Mouse (Mus musculus) spleen, adult 2 months (tissue): Measurements from ENCODE around the gene Ina. TPM values are rescaled to one million over a fixed set of nuclear protein-coding genes. Genes with fewer than 3 reads are reported as not detected.
"Not testable (repeated sequence)": the region's sequence is repeated elsewhere in the genome, so short reads cannot be mapped to it uniquely, and the experiment has no call there.

ENCODE experiments used
- DNase-seq, 2 experiments: peaks; one replicate each; pipeline versions ENCODE4 v3.0.0 to v3.0.0-alpha.2; 2012 to 2021; ENCODE audit warnings: low spot score in 2 of 2, low read depth in 1 of 2
- H3K27ac ChIP-seq: fragments of 200-500 bp; 2 replicates; pipeline ENCODE4 v1.5.1; 2012; ENCODE audit warnings: low read length, inconsistent platforms; ENCODE audit not compliant: insufficient read depth
- H3K27me3 ChIP-seq: fragments of 200-500 bp; 2 replicates; pipeline ENCODE4 v1.6.1; 2012; ENCODE audit warnings: mild to moderate bottlenecking, moderate library complexity, low read length, inconsistent platforms; ENCODE audit not compliant: control insufficient read depth, insufficient read depth
- H3K36me3 ChIP-seq: fragments of 200-500 bp; 2 replicates; pipeline ENCODE4 v1.6.1; 2012; ENCODE audit warnings: mild to moderate bottlenecking, low read length, inconsistent platforms; ENCODE audit not compliant: control insufficient read depth, insufficient read depth
- H3K4me1 ChIP-seq: fragments of 200-500 bp; 2 replicates; pipeline ENCODE4 v1.6.1; 2011; ENCODE audit warnings: inconsistent platforms; ENCODE audit not compliant: control insufficient read depth, insufficient read depth, insufficient read length
- H3K4me3 ChIP-seq: fragments of 200-500 bp; 2 replicates; pipeline ENCODE4 v1.5.1; 2011; ENCODE audit warnings: mild to moderate bottlenecking, inconsistent platforms; ENCODE audit not compliant: insufficient read depth, insufficient read length; ENCODE audit errors: extremely low read depth
- CTCF ChIP-seq: fragments of 200-500 bp; IDR thresholded peaks from 2 replicates; pipeline ENCODE4 v1.5.1; 2011; ENCODE audit warnings: mild to moderate bottlenecking, inconsistent platforms; ENCODE audit not compliant: insufficient read depth, insufficient read length, insufficient replicate concordance; ENCODE audit errors: extremely low read depth
- POLR2A ChIP-seq: fragments of 200-500 bp; IDR thresholded peaks from 2 replicates; pipeline ENCODE4 v1.6.1; 2011; ENCODE audit warnings: low read depth, low read length, inconsistent platforms
- WGBS: fragments of 180-500 bp; shearing (Covaris S2); methylation state at CpG from one replicate; pipeline ENCODE4 v1.1.7; 2018; 5-methylcytosine and 5-hydroxymethylcytosine counted together
- polyA plus RNA-seq: library from polyadenylated mRNA; depleted of rRNA; stranded (reverse); fragments of >200 nt; gene quantifications from 2 replicates; pipeline ENCODE4 v1.2.3, GENCODE M21; 2012

Gene Ina
- polyA plus RNA-seq, 1 experiment: 0.02 TPM

DNA sequence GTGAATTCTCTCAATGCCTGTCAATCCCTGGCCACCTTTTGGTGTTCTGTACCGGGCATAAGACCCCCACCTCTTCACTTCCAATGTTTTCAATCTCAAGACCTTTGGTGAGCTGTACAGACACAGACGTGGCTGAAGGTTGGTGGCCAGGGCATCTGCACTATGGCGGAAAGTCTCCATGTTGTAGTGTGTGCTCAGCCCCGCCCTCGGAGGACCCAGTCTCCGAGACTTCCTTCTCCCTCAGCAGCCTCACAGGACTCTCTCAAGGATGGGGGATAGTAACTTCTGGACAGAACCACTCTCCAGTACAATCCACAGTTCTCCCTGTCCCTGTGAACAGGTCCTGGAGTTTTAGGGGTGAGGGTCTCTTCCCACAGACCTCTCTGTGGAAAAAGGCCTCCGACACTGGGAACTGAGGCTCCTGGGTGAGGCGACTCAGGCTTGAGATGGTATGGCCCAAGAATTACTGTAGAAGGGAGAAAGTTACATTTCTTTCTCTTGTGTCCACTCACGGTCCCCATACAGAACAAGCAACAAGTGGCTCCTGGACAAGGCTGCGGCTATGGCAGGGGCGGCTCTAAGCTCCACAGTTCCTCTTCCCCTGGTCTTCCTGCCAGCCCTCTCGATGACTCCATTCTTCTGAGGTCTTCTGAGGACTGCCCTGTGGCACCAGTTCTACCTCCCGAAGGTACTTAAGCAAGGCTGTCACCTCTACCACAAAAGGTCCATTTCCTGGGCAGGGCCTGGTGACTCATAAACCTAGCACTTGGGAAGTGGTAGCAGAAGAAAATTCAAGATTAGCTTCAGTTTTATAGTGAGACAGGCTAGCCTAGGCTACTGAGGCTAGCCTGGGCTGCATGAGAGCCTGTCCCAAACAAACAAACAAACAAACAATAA, 29.5 kb upstream of the Ina start:
- Histone ChIP-seq H3K4me1 (peaks cover 8% of the 10 kb centered on the region; the same call in 1 of the 2 replicates), H3K36me3 (no peaks in the 10 kb centered on the region), H3K4me3 (no peak overlapping the region), H3K27ac (no peak overlapping the region), H3K27me3 (no peaks in the 10 kb centered on the region)
- 61% methylated on average over 13 of the region's 13 CpGs for WGBS
- TF ChIP-seq POLR2A (no peak), CTCF (no peak)
- DNase-seq: no peak

DNA sequence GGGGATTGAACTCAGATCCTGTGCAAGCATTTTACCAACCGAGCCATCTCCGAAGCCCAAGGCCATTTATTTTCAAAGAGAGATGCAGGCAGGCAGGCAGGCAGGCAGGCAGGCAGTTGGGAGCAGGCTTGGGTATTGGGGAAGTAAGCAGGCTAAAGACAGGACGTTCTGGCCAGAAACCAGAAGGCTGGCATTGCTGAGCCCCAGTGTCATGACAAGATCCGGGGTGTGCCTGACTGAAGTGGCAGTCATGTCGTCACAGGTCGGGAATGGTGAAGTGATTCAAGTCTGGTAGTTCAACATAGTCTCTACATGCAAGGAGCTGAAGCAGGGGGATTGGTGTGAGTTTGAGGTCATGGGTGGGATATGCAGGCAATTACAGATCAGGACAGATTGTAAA, 26.9 kb upstream of the Ina start:
- TF ChIP-seq CTCF (no peak), POLR2A (no peak)
- H3K27me3 ChIP-seq: no peaks in the 10 kb centered on the region
- H3K4me3 ChIP-seq: no peak overlapping the region
- peaks cover 8% of the 10 kb centered on the region; the same call in 1 of the 2 replicates for H3K4me1 ChIP-seq
- no peaks in the 10 kb centered on the region for H3K36me3 ChIP-seq
- 31% methylated on average over 6 of the region's 6 CpGs for WGBS
- DNase-seq: no peak
- H3K27ac ChIP-seq: no peak overlapping the region

DNA sequence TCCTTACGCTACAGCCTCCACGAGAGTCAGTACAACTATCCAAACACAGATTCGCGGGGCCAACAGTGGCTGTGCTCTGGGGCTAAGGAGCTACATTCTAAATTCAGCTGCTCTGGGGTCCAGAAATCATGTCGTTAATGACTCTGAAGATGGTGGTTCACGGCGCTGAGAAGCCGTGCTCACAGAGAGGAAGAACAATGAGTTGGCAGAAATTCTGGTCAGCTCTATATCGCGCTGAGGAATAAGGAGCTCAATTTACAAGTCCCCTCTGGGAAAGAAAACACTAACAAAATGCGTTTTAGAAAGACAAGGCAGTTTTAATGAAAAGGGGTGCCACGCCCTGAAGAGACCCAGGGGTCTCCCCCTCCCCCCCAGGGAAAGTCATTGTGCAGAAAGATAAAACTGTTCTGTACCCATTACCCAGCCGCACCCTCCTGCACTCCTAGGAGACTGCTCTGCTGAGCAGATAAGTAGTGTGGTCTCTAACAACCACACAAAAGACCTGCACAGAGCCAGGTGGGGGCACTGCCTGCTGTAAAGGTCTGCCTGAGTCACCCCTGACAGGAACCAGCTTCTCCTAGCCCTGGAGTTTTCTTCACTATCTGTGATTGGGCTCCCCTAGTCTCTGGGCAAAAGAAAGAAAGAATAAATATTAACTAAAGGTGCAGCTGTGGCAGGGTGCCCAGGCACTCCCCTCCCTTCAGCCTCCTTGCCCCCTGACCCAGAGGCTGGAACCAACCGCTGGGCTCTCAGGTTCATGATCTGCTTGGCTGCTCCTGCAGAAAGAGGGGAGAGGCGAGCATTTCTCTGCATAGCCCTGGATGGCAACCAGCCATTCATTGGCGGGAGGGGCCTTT, 26.0 kb upstream of the Ina start:
- Histone ChIP-seq H3K4me1 (peaks cover 8% of the 10 kb centered on the region; the same call in 1 of the 2 replicates), H3K27me3 (no peaks in the 10 kb centered on the region), H3K27ac (peak overlapping the region; percentile 49; the same call in 1 of the 2 replicates), H3K36me3 (no peaks in the 10 kb centered on the region), H3K4me3 (peak overlapping the region; percentile 46; the same call in 1 of the 2 replicates)
- no peak for DNase-seq
- TF ChIP-seq CTCF: no peak
- TF ChIP-seq POLR2A: no peak
- 13% methylated on average over 16 of the region's 16 CpGs for WGBS

- DNase-seq: no peak
- WGBS: 73% methylated on average over 20 of the region's 20 CpGs
- H3K36me3 ChIP-seq: no peaks in the 10 kb centered on the region
- TF ChIP-seq POLR2A: no peak
- TF ChIP-seq CTCF: no peak
- H3K4me3 ChIP-seq: no peak overlapping the region
- no peaks in the 10 kb centered on the region for H3K27me3 ChIP-seq
- no peak overlapping the region for H3K27ac ChIP-seq
- H3K4me1 ChIP-seq: peaks cover 5% of the 10 kb centered on the region; the same call in 1 of the 2 replicates
Observed at GRCm38 (mm10) chr19:46989479-46990152, 24.9 kb upstream of the Ina start.

DNA sequence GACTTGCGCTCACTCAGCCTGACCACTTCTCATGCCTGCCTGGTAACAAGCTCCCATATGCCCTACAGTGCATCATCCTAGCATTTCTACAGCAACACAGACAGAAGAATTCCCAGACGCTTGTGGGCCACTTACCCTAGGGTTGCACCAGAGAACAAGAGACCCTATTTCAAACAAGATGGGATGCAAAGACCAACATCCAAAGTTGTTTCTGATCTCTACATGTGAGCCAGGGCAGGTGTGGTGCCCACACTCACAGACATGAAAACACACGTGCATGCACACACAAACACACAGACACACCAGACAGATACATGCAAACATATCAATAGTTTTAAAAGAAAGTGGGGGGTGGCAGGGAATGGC, 24.4 kb upstream of the Ina start:
- H3K4me1 ChIP-seq: peaks cover 5% of the 10 kb centered on the region; the same call in 1 of the 2 replicates
- no peaks in the 10 kb centered on the region for H3K36me3 ChIP-seq
- DNase-seq: no peak
- 86% methylated on average over 3 of the region's 3 CpGs for WGBS
- no peak overlapping the region for H3K27ac ChIP-seq
- TF ChIP-seq POLR2A: no peak
- H3K27me3 ChIP-seq: no peaks in the 10 kb centered on the region
- H3K4me3 ChIP-seq: no peak overlapping the region

DNA sequence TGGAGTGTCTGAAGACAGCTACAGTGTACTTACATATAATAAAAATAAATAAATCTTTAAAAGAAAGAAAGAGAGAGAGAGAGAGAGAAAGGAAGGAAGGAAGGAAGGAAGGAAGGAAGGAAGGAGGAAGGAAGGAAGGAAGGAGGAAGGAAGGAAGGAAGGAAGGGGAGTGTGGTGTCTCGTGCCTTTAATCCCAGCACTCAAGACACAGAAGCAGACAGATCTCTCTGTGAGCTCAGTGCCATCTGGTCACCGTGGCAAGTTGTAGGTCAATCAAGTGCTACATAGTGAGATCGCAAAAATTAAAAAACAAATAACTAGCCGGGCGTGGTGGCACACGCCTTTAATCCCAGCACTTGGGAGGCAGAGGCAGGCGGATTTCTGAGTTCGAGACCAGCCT, 23.9 kb upstream of the Ina start:
- not testable (repeated sequence) for DNase-seq, H3K4me3 ChIP-seq, H3K27ac ChIP-seq, H3K27me3 ChIP-seq, H3K4me1 ChIP-seq, H3K36me3 ChIP-seq
- WGBS: 70% methylated on average over 8 of the region's 8 CpGs

DNA sequence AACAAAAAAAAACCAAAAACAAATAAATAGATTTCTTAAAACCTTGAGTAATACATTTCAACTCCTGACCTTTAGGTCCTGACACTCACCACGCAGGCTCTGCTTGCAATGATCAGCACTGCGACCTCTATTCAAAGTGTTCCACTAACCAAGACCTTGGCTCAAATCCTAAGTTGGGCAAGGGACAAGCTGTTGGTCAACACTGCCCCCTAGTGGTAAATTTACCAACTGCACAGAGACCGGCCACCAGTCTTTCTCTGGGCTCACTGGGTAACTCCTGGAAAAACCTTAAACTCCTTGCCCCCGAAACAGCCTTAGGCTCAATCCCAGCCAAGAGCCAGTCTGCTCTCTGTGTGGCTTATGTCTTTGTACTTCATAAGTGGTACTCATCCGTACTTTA, 23.4 kb upstream of the Ina start:
- peak; percentile 55 to 77 for DNase-seq
- no peak overlapping the region for H3K4me3 ChIP-seq
- 8% methylated on average over 5 of the region's 5 CpGs for WGBS
- H3K4me1 ChIP-seq: peaks cover 5% of the 10 kb centered on the region; the same call in 1 of the 2 replicates
- TF ChIP-seq POLR2A: no peak
- TF ChIP-seq CTCF: peak; percentile 92; the same call in 1 of the 2 replicates
- no peak overlapping the region for H3K27ac ChIP-seq
- H3K36me3 ChIP-seq: no peaks in the 10 kb centered on the region
- H3K27me3 ChIP-seq: no peaks in the 10 kb centered on the region

GRCm38 (mm10) chr19:46992329-46992728, 22.2 kb upstream of the Ina start:
- not testable (repeated sequence) for H3K36me3 ChIP-seq, H3K27me3 ChIP-seq, H3K27ac ChIP-seq, H3K4me1 ChIP-seq, DNase-seq, H3K4me3 ChIP-seq
- 77% methylated on average over 4 of the region's 4 CpGs for WGBS
